Mouse (Mus musculus) layer of hippocampus, adult 18-20 months (tissue): Measurements from ENCODE around the gene Kdm2b. TPM values are rescaled to one million over a fixed set of nuclear protein-coding genes. Genes with fewer than 3 reads are reported as not detected.
"Not testable (repeated sequence)": the region's sequence is repeated elsewhere in the genome, so short reads cannot be mapped to it uniquely, and the experiment has no call there.

Experiments used
- DNase-seq, 2 experiments: peaks; one replicate each; pipeline ENCODE4 v3.0.0; 2022; ENCODE audit warnings: low spot score in 2 of 2
- total RNA-seq, 2 experiments: library from RNA; stranded (reverse); gene quantifications; 2 replicates each; pipeline ENCODE4 v1.2.3; 2021

The Kdm2b gene
- total RNA-seq, 2 experiments from 2014 or later: 33.5 to 39.4 TPM

DNA sequence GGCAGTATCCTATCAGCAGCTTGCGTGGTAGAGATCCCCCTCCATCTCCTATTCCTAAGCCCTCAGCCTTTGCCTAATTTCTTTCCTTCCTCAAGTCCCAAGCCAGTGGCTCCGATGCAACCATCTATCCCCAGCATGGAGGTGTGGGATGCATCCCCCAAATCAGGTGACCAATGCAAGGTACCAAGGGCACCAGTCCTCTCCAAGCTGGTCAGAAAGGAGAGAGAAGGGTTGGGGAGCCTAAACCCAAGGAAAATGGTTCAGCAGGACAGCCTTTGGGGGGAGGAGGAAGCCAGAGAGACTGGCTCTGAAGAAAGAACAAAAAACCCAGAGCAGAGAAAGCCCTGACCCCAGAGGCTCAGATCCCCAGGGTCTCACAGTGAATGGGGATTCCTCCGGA, 4.3 kb downstream of the Kdm2b start:
- no peak for DNase-seq

DNA sequence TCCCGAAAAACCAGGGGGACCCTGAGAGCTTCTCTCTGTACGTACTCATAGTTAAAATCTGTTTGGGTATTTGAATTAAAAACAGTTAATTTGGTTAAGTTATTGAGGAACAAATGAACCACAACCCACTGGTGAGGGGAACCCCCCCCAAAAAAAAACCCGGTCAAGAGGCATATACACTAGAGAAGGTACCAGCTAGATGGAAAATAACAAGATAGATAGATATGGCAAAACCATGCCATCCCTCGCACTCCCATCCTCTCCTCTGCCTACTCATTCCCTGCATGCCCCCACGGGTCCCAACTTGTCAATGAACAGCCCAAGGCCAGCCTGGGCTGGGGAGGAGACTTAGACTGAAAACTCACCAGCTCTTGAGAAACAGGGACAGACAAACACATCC, 5.1 kb downstream of the Kdm2b start:
- DNase-seq: no peak

DNA sequence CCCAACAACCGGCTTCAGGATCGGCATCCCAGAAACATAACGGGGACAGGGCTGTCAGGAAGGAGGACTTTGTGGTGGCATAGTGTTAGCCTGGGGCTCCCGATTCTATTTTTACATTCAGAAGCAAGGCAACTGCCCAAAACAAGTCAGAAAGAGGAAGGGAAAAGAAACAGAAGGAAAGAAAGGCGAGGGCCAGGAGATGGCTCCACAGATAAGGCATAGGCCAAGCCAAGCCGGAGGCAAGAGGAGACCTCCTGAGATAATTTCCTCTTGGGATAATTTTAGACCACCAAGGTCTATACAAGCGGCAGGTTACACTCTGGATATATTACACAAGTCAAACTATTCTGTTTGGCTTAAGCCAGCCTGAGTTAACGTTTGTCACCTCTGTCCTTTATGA, 10.7 kb downstream of the Kdm2b start:
- no peak for DNase-seq

DNA sequence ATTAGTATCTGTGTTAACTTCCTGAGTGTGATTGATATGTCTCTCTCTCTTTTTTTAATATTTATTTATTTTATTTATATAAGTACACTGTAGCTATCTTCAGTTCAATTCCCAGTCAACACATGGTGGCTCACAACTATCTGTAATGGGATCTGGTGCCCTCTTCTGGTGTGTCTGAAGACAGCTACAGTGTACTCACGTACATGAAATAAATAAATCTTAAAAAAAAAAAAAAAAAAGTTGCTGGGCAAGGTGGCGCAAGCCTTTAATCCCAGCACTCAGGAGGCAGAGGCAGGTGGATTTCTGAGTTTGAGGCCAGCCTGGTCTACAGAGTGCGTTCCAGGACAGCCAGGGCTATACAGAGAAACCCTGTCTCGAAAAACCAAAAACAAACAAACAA, 14.9 kb downstream of the Kdm2b start:
- not testable (repeated sequence) for DNase-seq

DNA sequence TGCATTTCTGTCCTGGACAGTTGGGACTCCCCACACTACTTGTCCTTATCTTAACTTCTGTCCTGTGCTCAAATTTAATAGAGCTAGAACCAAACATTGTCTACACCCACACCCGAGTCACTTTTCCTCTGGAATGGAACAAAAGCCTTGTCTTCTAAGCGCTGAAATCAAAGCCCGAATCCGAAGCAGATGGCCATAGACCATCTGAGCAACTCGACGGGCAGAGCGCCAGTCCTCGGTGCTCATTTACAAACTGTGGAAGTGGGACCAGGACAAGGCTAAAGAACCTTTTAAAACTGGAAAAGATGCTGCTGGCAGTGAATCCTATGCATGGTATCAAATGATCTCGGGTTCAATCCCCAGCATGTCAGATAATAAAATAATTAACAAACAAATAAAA, 17.5 kb downstream of the Kdm2b start:
- peak in 1 of 2 experiments; percentile 81 for DNase-seq

DNA sequence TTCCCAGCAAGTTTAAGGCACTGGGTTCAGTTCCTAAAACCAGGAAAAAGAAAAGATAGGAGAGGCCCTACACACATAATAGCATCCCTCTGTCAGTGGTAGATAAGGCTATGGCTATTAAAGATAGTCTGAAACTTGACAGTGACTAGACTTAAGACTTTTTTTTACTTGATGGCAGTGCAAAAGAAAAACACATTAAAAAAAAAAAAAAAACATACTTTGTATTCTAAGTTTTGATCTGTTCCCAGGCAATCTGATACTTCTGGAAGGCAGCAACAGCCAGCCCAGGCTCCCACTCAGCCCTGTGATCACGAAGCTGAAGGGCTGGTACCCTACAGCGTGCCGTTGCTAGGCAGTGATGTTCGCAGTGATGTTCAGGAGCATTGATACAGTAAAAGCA, 18.2 kb downstream of the Kdm2b start:
- no peak for DNase-seq

DNA sequence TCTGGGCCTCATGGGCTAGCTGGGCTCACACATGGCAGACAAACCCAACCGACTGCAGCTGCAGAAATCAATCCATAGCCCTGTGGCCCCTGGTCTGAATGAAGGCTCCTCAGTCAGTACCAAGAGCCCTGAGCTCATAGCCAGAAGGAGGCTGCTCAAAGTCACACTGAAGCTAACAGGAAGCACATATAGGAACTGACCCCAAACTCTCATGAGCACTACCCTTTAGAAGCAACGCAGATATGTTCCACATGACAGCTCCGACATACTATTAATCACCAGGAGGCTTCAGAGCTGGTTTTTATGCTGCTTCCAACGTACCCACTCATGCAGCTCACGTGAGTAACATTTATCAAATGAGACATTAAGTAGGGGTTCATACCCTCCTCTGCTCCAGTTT, 19.6 kb downstream of the Kdm2b start:
- no peak for DNase-seq

- peak in 1 of 2 experiments; percentile 82 for DNase-seq
Measured at GRCm38 (mm10) chr5:122968322-122968721, 21.3 kb downstream of the Kdm2b start.

GRCm38 (mm10) chr5:122965427-122965826, 24.2 kb downstream of the Kdm2b start:
- DNase-seq: peak in 1 of 2 experiments; percentile 57

DNA sequence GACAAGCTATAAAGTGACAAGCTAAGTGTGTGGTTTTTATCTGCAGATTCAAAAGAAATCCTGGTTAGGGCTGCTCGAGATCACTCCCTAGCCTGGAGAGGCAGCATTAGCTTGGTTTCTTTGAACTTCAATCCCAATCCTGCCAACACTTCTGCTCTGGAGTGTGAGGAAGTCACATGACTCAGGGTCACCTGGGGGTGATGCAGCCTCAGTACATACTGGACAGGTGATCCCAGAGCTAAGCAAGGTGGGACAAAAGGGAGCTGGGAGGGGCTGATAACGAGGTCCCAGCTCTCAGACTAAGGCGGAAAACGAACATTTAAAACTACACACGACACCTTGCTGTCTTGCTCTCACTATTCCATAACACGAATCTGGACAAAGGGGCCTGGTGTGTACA, 24.8 kb downstream of the Kdm2b start:
- DNase-seq: no peak

GRCm38 (mm10) chr5:122961905-122962304, 27.7 kb downstream of the Kdm2b start:
- DNase-seq: no peak

GRCm38 (mm10) chr5:122959391-122959790, 30.2 kb downstream of the Kdm2b start:
- no peak for DNase-seq

- no peak for DNase-seq
Measured at GRCm38 (mm10) chr5:122956059-122956458, 33.6 kb downstream of the Kdm2b start.

- peak in 1 of 2 experiments; percentile 15 for DNase-seq
Measured at GRCm38 (mm10) chr5:122951913-122952641, 37.5 kb downstream of the Kdm2b start.

DNA sequence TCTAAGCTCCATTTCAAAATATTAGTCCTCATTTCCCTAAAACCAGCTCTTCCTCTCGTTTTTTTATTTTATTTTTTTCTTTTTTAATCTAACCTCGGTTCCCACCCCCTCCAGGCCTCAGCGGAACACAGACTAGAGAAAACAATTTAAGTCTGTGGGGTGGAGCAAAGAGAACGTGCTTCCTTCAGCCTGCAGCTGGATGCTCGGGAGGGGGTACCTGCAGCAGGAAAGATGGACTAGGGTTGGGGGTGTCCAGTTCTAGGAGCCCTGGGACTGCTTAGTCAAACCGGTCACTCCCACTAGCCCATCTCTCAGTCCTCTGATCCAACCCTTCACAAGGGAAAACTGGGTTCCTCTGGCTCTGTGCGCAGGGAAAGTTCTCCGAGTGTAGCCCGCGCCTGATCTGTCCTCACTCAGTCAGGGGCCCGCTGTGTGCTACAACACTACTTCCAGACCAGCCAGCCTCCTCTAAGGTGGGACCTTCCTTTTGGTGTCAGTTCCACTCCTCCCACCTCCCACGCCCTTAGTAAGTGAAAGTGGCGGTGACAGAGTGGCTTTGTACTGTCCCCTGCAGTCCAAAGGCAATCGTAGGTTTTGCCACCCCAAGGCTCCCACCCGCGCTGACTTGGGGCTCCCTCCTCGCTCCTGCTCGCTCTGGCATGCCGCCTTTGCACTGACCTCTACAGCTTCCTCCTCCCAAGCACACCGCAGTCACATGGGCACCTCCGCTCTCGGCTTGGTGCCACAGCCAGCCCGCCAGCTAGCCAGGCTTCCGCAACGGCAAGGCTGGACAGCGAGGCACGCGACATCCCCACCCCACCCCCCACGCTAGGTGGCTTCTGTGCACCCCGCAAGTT, 38.3 kb downstream of the Kdm2b start:
- DNase-seq: peak in 1 of 2 experiments; percentile 22

DNA sequence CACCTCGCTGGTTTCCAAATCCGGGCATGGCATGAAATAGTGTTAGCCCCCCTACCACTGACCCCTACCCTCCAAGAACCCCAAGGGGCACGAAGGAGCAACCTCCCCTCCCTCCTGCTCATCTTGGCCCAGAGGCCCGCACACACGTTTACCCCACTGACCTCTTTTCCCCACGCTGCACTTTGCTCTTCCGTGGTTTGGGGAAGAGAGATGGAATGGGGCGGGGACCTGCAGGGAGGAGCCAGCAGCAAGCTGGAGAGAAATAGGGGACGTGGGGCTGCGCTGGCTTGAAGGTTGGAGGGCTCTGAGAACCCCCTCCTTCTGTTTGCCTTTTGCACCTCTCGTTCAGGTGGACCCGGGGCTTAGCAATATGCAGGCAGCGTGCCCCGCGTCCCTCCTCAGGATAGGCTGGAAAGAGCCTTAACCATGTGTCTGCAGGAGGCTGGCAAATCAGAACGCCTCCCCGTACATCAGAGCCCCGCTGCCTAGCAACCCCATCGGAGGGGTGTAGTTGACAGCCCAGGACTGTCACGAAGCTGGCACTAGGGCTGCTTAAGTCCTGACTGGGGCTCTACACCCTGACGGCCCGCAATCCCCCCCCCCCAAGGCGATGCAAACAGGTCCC, 39.2 kb downstream of the Kdm2b start:
- peak; percentile 73 to 77 for DNase-seq

DNA sequence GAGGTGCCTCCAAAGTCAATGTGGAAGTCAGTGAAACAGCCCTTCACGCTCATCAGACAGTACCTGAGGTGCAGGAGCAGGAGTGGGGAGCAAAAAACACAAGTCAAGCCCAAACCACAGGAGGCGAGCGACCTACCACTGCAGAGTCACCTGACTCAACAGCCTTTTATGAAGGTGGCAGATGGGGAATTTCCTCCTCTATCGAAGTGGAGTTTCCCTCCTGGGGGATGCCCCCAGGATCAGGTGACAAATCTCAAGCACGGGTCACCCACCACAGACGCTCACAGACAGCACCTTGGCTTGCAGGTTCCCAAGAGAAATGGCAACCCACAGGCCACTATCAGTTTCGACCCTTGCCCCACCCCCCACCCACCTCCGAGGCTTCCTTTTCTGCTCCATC, 40.5 kb downstream of the Kdm2b start:
- DNase-seq: no peak

GRCm38 (mm10) chr5:122947534-122947933, 42.1 kb downstream of the Kdm2b start:
- DNase-seq: no peak

- DNase-seq: no peak
Measured at GRCm38 (mm10) chr5:122938676-122939075, 50.9 kb downstream of the Kdm2b start.

DNA sequence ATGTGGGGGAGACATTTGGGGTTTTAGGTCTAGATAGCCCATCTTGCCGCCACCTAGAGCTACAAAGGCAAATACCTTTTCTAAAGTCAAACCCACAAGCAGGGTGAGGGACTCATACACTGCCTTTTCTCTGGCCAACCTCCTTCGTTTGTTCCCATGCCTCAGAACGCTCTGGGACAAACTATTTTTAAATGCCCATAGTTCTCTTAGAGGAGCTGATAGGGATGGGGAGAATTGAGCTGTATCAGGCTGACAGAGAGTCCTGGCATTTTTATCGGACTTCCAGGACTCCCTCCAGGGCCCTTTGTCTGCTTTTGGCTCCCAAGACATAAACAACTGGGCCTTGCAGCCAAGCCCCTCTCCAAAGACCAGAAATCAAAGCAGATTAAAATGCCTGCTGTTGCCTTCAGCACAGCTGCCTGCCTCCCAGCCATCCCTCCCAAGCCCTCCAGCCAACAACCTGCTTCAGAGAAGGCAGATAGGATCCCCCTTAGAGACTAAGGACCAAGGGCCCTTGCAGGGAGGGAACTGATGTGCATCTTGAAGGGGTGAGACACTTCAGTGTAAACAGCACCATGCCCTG, 51.6 kb downstream of the Kdm2b start:
- DNase-seq: no peak

DNA sequence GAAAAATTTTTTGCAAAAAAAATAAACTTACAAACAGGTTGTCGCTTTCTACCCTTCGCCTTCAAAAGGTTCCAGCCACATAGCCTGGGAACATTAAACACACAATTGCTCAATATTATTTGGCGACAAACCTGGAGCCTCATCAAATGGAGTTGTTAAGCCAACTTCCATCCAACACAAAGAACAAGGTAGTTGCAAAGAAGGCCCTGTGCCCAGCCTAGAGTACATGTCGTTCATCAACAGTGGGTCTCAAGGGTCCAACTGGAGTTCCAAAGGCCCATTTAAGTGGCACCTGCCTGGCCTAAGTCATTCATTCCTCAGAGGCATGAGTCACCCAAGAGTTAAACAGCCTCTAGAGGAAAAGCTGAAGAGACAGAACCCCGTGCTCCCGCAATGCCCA, 52.6 kb downstream of the Kdm2b start:
- no peak for DNase-seq

- no peak for DNase-seq
Measured at GRCm38 (mm10) chr5:122935810-122936209, 53.8 kb downstream of the Kdm2b start.
